Mouse (Mus musculus) inflammation-experienced regulatory T-cells (primary cell): ENCODE measurements around the gene Bglap. TPM values are rescaled to one million over a fixed set of nuclear protein-coding genes. Genes with fewer than 3 reads are reported as not detected.

Experiments
- polyA plus RNA-seq, 2 experiments: library from polyadenylated mRNA; unstranded; fragments of 100-300 nt; shearing (Covaris generic); gene quantifications; one replicate each; pipeline ENCODE4 v1.2.1; 2017

Bglap gene
- 1 to 10 TPM in 1 of 2 experiments, not detected in 1; 2.4 TPM for polyA plus RNA-seq

DNA sequence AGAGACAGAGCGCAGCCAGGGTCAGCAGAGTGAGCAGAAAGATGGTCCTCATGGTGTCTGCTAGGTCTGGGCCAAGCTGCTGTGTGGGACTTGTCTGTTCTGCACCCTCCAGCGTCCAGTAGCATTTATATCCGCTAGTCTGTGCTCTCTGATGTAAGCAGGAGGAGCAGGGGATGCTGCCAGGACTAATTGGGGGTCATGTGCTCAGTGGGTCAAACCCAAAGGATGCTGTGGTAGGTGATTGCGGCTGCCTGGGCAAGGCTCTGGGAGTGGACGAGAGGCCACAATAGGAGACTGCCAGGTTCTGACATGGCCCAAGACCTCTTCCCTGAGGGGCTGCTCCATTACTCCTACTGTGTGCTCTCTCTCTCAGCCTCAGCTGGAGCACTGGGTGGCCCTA, at the start of gene Bglap:
TSS of gene Bglap (minus strand) at position 101 of the 400 bp plus-strand sequence.

DNA sequence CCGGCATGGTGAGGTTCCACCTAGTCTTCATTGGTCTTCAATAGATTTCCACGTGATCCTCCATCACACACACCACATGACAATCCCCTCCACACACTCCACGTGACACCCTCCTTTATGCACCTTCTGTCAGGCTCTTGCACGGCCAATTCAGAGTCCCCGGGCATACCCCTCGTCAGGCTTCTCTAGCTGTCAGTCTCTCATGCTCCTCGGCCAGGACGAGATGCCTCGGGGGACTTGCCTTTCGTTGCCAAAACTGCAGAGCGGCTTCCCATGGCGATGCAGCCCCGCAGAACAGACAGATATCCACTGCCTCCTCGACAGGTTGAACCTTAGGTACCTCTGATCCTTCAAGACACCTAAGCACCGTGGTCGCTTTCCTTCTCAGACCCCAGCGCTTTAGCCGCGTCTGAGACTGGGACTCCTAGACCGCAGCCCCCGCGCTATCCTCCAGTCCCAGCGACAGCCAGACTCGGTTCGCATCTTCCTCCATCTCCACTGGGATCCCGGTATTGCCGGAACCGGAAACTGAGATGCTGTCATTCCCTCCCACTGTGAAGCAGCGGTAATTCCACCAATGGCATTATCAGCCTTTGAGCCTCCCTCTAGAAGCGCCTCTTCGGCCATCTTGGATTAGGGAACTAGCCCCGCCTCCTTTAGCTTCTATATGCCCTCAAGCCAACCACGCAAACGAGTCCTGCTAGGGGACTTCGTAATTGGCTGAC, 40.5 kb upstream of the Bglap start, which contains the start of gene Slc25a44:
TSS of gene Slc25a44 (minus strand) at position 535 of the 725 bp plus-strand sequence.

DNA sequence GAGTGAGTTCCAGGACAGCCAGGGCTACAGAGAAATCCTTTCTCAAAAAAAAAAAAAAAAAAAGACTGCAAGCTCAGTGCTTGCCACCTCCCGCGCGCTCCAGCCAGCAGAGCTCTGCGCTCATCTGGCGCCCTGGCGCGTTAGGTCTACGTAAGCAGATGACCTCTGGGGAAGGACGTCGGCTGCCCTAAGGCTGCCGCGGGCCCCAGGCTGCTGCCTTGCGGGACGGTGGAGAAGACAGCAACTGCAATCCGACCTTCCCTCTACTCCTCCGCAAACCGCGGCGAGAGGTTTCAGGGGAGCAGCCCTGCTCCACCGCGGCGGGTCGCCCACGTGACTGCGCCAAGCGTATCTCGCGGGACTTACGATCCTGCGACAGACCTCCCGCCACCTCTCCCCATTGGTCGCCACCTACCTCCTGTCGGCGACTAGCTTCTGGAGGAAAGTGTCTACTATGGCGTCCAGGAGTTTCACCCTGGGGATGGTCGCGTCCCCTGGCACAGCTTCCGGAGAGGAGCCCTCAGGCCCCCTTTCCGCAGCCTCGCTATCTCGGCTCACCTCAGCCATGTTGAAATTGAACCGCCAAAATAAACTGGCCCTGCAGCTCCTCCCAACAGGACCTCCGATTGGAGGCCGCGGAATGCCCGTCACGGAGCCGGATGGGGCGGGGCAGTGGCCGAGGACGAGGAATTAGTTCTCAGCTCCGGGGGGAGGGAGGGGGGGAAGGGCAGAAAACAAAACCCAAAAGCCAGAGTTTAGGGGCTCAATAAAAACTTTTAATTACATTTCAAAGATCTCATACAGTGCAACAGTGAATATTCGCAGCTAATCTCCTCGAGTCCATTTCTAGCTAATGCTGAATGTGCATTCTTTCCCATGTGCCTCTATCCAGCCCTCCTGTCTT, 25.7 kb upstream of the Bglap start, which contains the start of gene Pmf1:
TSS of gene Pmf1 (minus strand) at position 591 of the 904 bp plus-strand sequence.

DNA sequence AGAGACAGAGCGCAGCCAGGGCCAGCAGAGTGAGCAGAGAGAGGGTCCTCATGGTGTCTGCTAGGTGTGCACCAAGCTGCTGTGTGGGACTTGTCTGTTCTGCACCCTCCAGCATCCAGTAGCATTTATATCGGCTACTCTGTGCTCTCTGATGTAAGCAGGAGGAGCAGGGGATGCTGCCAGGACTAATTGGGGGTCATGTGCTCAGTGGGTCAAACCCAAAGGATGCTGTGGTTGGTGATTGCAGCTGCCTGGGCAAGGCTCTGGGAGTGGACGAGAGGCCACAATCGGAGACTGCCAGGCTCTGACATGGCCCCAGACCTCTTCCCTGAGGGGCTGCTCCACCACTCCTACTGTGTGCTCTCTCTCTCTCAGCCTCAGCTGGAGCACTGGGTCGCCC, 5.7 kb downstream of the Bglap start, which contains the start of gene Bglap2:
TSS of gene Bglap2 (minus strand) at position 101 of the 400 bp plus-strand sequence.

DNA sequence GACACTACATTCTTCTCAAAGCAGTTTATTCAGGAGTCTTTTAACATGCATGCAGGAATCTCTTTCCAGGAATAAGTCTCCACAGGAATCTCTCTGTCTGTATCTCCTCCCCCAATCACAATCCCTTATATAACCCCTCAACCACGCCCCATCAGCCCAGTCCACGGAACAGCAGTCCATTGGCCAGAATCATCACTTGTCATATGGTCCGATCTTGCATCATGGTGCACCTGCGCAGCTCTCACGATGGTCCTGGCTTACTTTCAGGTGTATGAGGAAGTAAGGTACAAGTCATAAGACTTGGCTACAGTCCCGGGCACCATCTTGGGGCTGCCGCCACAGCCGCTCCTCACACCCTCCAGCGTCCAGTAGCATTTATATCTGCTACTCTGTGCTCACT, 11.6 kb downstream of the Bglap start, which contains the start of gene Bglap3:
TSS of gene Bglap3 (minus strand) at position 101 of the 400 bp plus-strand sequence.

DNA sequence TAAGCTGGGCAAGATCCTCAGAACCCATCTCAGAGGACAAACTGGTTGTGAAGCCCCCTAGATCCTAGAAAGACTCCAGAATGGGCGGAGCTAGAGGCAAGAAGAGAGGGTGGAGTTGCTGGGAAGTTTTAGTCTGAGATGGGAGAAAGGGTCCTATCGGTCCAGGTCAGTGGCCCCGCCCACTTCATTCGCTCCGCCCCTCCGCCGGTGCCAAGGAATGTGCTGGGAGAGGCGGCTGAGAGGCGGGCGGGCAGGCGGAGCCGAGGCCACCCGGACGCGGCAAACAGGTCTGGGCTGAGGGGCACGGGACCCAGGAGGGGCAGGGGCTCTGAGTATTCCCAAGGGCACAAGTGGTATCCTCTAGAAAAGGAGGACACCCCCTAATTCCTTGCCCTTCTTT, 19.9 kb downstream of the Bglap start, which contains the start of gene Paqr6:
TSS of gene Paqr6 (plus strand) at position 248 of the 400 bp plus-strand sequence.

DNA sequence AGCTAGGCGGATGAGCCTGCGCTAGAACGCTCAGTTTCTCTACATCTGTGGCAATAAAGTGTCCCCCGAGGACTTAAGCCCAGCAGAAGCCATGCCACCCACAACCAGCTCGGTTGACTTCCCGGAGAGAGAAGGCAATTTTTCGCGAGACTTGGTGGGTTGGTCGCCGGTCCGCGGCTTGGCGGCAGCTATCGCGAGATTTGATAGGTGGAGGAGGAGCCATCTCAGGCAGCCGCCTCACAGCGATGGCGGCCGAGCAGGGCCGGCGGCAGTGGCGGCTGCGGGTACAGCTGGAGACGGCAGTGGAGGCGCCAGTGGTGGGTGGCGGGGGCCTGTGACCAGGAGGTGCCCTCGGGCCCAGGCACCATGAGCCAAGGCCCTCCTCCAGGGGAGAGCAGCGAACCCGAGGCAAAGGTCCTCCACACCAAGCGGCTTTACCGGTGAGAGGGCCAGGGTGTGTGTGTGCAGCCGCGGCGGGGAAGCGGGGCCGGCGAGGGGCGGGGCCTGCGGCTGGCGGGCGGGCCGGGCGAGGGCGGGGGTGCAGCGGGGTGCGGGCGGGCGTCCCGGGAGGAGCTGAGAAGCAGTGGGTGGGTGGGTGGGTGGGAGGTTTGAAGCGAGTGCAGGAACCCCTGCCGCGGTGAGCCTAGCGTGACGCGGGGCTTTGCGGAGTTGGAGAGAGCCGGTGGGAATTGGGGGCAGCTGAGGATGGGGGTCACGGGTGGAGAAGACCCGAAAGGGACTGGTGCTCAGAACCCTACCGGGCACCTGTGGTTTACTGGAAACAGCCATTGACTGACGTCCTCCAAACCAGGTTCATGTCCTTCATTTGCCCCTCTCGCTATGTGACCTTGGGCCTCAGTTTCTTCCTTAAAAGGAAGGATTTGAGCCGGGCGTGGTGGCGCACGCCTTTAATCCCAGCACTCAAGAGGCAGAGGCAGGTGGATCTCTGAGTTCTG, 47.9 kb downstream of the Bglap start, which contains the start of the genes Tmem79 and Smg5:
TSS of gene Tmem79 (minus strand) at position 91 of the 956 bp plus-strand sequence.
TSS of gene Smg5 (plus strand) at position 203 of the 956 bp plus-strand sequence.

Other genes with a start within 250 kb of the Bglap start
- 10 to 100 TPM; 95.1 to 98.4 TPM for gene Mef2d, start 242.1 kb downstream of the Bglap start, polyA plus RNA-seq
- gene Rhbg, start 129.8 kb downstream of the Bglap start, polyA plus RNA-seq, result under 1 TPM in 1 of 2 experiments, not detected in 1; 0.39 TPM
- gene Gm38392, start 97.3 kb downstream of the Bglap start, polyA plus RNA-seq, result under 1 TPM in 1 of 2 experiments, not detected in 1; 0.31 TPM
- 10 to 100 TPM in 1 of 2 experiments, 1 to 10 TPM in 1; 8.3 to 15.6 TPM for gene Tsacc, start 87.5 kb downstream of the Bglap start, polyA plus RNA-seq
- gene Cct3, start 87.3 kb downstream of the Bglap start, polyA plus RNA-seq, result 100 to 1,000 TPM; 327 to 346 TPM
- gene Glmp, start 59.4 kb downstream of the Bglap start, polyA plus RNA-seq, result 100 to 1,000 TPM; 342 to 357 TPM
- 1 to 10 TPM in 1 of 2 experiments, under 1 TPM in 1; 0.96 to 2.8 TPM for gene Tmem79, start 48.3 kb downstream of the Bglap start, polyA plus RNA-seq
- gene Smg5, start 48.2 kb downstream of the Bglap start, polyA plus RNA-seq, result 10 to 100 TPM; 38.2 to 49.1 TPM
- 1 to 10 TPM; 1.1 to 3.0 TPM for gene Paqr6, start 19.9 kb downstream of the Bglap start, polyA plus RNA-seq
- gene Bglap3, start 11.7 kb downstream of the Bglap start, polyA plus RNA-seq, result 10 to 100 TPM in 1 of 2 experiments, not detected in 1; 82.5 TPM
- 1 to 10 TPM in 1 of 2 experiments, not detected in 1; 4.1 TPM for gene Bglap2, start 5.8 kb downstream of the Bglap start, polyA plus RNA-seq
- gene Pmf1, start 25.9 kb upstream of the Bglap start, polyA plus RNA-seq, result 10 to 100 TPM; 36.0 to 42.7 TPM
- gene Slc25a44, start 40.7 kb upstream of the Bglap start, polyA plus RNA-seq, result 10 to 100 TPM; 18.5 to 25.3 TPM
- gene Sema4a, start 76.7 kb upstream of the Bglap start, polyA plus RNA-seq, result 100 to 1,000 TPM in 1 of 2 experiments, 10 to 100 TPM in 1; 36.5 to 227 TPM
- gene Lmna, start 125.5 kb upstream of the Bglap start, polyA plus RNA-seq, result 10 to 100 TPM; 19.0 to 26.0 TPM
- under 1 TPM; 0.24 to 0.40 TPM for gene Mex3a, start 147.9 kb upstream of the Bglap start, polyA plus RNA-seq
- gene Rab25, start 163.8 kb upstream of the Bglap start, polyA plus RNA-seq, result 1 to 10 TPM in 1 of 2 experiments, under 1 TPM in 1; 0.77 to 1.7 TPM
- gene Lamtor2, start 168.6 kb upstream of the Bglap start, polyA plus RNA-seq, result 100 to 1,000 TPM; 166 to 168 TPM
- gene Ubqln4, start 169.3 kb upstream of the Bglap start, polyA plus RNA-seq, result 10 to 100 TPM; 48.2 to 54.1 TPM
- 100 to 1,000 TPM in 1 of 2 experiments, 10 to 100 TPM in 1; 99.3 to 122 TPM for gene Ssr2, start 191.4 kb upstream of the Bglap start, polyA plus RNA-seq
- 100 to 1,000 TPM; 120 to 137 TPM for gene Arhgef2, start 221.5 kb upstream of the Bglap start, polyA plus RNA-seq